Mouse (Mus musculus) heart, postnatal 0 days (tissue): ENCODE data around the gene Mrgprh.

Experiments used
- CTCF ChIP-seq: IDR thresholded peaks from 2 replicates; pipeline ENCODE4 v1.5.1; 2016; ENCODE audit warnings: antibody characterized with exemption, control low read depth, low read depth
- EP300 ChIP-seq: IDR thresholded peaks from 2 replicates; pipeline ENCODE4 v1.6.1; 2016; ENCODE audit warnings: antibody characterized with exemption, low read depth

- TF ChIP-seq CTCF (no peak), EP300 (no peak)
These were observed 21.4 kb upstream of the Mrgprh start for GRCm38 (mm10) chr17:12854386-12854785.
